Mouse (Mus musculus): ENCODE data around the gene Cfap157.

DNA sequence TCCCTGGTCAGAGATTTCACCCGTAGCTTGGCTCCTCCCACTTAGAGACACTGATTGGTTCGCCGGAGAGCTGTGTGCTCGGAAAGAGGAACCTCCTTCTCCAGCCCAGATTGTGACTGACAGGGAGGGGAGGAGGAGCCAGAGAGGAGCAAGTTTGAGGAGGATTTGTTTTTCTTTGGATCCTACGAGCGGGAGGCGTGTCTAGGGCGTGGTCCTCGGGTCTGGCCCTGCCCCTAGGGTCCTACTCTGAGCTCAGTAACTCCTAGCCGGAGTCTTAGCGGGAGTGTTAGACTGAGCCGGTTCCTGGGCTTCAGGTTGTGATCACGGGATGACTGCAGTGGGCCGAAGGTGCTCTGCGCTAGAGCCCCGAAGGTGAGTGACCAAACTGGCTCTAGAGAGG, 56.8 kb downstream of the Cfap157 start:
- no peak for TF ChIP-seq EP300 (IDR thresholded peaks at IDR 0.05; ENCODE audit: low read depth)
- no peak for TF ChIP-seq CTCF (IDR thresholded peaks at IDR 0.05; ENCODE audit: low read depth)

Measured in heart, postnatal 0 days (tissue).